Mouse (Mus musculus) heart, postnatal 0 days (tissue): Measurements from ENCODE around the gene Nrp1.
A peak's percentile ranks its signal among the peaks of the same experiment; 100 is the strongest.

Experiments
- CTCF ChIP-seq: IDR thresholded peaks from 2 replicates; pipeline ENCODE4 v1.5.1; 2016; ENCODE audit warnings: antibody characterized with exemption, control low read depth, low read depth
- EP300 ChIP-seq: IDR thresholded peaks from 2 replicates; pipeline ENCODE4 v1.6.1; 2016; ENCODE audit warnings: antibody characterized with exemption, low read depth

- TF ChIP-seq CTCF (no peak), EP300 (peak; percentile 79)
Observed at GRCm38 (mm10) chr8:128386963-128387621, 28.7 kb downstream of the Nrp1 start.
